Mouse (Mus musculus) heart, embryonic 14.5 days (tissue): ENCODE results near the gene Odf3l1. TPM values are rescaled to one million over a fixed set of nuclear protein-coding genes. Genes with fewer than 3 reads are reported as not detected.

Experiments used
- ATAC-seq: fragments of 200-750 bp; cut with Nextera tagmentation; 2 replicates; pipeline ENCODE4 v1.8.0; 2017; ENCODE audit warnings: low read depth, moderate TSS enrichment; ENCODE audit not compliant: insufficient number of reproducible peaks, insufficient read depth, low FRiP score
- H3K27ac ChIP-seq, 2 experiments: fragments of 200-500 bp in 1 of 2; fragments of 300-500 bp in 1 of 2; sonication (generic) in 1 of 2; replicated peaks in 1 of 2; 2 replicates each; pipeline ENCODE4 v1.5.1; 2012 to 2014; ENCODE audit warnings: low read depth in 2 of 2, low read length in 2 of 2, control low read depth in 1 of 2, mild to moderate bottlenecking in 1 of 2, mixed read lengths in 1 of 2; ENCODE audit not compliant: control insufficient read depth in 1 of 2, insufficient read depth in 1 of 2
- H3K27me3 ChIP-seq: fragments of 300-500 bp; sonication (generic); 2 replicates; pipeline ENCODE4 v1.6.1; 2014; ENCODE audit warnings: mild to moderate bottlenecking, low read length, control low read depth; ENCODE audit not compliant: control insufficient read depth, insufficient read depth
- H3K36me3 ChIP-seq: fragments of 300-500 bp; sonication (generic); 2 replicates; pipeline ENCODE4 v1.6.1; 2014; ENCODE audit warnings: mild to moderate bottlenecking, control low read depth, low read length, mixed read lengths; ENCODE audit not compliant: control insufficient read depth, insufficient read depth
- H3K4me1 ChIP-seq, 2 experiments: fragments of 200-500 bp in 1 of 2; fragments of 300-500 bp in 1 of 2; sonication (generic) in 1 of 2; 2 replicates each; pipeline ENCODE4 v1.6.1; 2012 to 2014; ENCODE audit warnings: low read length in 2 of 2, control low read depth in 1 of 2, mixed read lengths in 1 of 2; ENCODE audit not compliant: control insufficient read depth in 2 of 2, insufficient read depth in 2 of 2
- H3K4me2 ChIP-seq: fragments of 300-500 bp; sonication (generic); 2 replicates; pipeline ENCODE4 v1.6.1; 2014; ENCODE audit warnings: mild to moderate bottlenecking, low read length
- H3K4me3 ChIP-seq, 2 experiments: fragments of 200-500 bp in 1 of 2; fragments of 300-500 bp in 1 of 2; sonication (generic) in 1 of 2; 2 replicates each; pipeline ENCODE4 v1.5.1; 2012 to 2014; ENCODE audit warnings: low read length in 2 of 2, mild to moderate bottlenecking in 2 of 2, control low read depth in 1 of 2, low read depth in 1 of 2, moderate library complexity in 1 of 2; ENCODE audit not compliant: control insufficient read depth in 1 of 2, insufficient read depth in 1 of 2
- H3K9ac ChIP-seq: fragments of 300-500 bp; sonication (generic); 2 replicates; pipeline ENCODE4 v1.6.1; 2014; ENCODE audit warnings: mild to moderate bottlenecking, low read length
- H3K9me3 ChIP-seq: fragments of 300-500 bp; sonication (generic); 2 replicates; pipeline ENCODE4 v1.6.1; 2016; ENCODE audit warnings: low read length, control low read depth; ENCODE audit not compliant: control insufficient read depth
- WGBS: fragments of 180-500 bp; shearing (Covaris S2); extraction: QIAGEN DNeasy Blood & Tissue Kit; methylation state at CpG from one replicate; pipeline ENCODE4 v1.1.7; 2014; 5-methylcytosine and 5-hydroxymethylcytosine counted together
- polyA plus RNA-seq: library from polyadenylated mRNA; unstranded; fragments of >200 nt; fragmentation: Nextera tagmentation; extraction: Ambion mirVana; gene quantifications from 2 replicates; pipeline ENCODE4 v1.2.1, GENCODE M21; 2014

The Odf3l1 gene
- polyA plus RNA-seq, 1 experiment from 2014 or later: 0.72 TPM

DNA sequence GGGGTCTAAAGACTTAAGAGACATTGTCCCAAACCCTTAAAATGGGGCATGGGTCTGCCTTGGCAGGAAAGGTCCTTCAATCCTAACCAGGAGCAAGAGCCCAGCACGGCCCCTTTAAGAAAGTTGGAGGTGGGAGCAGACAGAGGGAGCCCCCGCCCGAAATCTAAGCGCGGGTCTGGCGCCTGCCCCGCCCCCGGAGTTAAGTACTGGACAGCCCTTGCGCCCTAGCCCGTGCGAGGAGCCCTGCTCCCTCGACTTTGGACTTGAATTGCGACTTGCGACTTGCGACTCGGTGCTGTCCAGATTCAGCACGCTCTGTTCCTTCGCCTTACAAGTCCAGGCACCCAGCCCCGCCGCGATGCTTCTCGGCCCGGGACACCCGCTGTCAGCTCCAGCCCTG, 353 bp upstream of the Odf3l1 start, which contains the start of gene Cspg4:
TSS of gene Cspg4 (plus strand) at position 202 of the 400 bp plus-strand sequence.
- peak within 1 kb of the TSS; percentile 91 to 96 for H3K27ac ChIP-seq
- peak; percentile 76 for ATAC-seq
- H3K27me3 ChIP-seq: no peaks in the 10 kb centered on the region
- H3K9ac ChIP-seq: peak within 1 kb of the TSS; percentile 89
- peaks cover 52 to 66% of the 10 kb centered on the region in 2 experiments for H3K4me1 ChIP-seq
- peak within 1 kb of the TSS; percentile 87 for H3K4me2 ChIP-seq
- H3K9me3 ChIP-seq: no peaks in the 10 kb centered on the region
- peak within 1 kb of the TSS; percentile 60 to 64 for H3K4me3 ChIP-seq
- H3K36me3 ChIP-seq: peaks cover 2% of the 10 kb centered on the region; the same call in 1 of the 2 replicates
- 1% methylated on average over 24 of the region's 24 CpGs for WGBS

DNA sequence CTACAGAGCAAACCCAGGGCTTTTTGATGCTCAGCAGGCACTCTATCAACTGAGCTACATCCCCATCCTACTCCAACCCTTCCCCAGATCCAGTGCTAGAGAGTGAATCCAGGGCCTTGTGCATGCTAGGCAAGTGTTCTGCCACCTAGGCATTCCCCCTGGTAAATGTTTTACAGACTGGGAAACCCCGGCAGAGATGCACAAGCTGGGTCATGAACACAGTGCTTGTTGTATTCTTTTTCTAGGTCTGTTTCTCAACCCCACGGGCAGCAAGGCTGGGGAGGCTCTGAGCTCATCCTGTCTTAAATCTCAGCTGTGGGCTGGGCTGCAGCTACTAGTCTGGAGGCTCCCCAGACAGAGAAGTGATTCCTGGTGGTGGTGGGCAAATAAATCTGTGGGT, 1.6 kb downstream of the Odf3l1 start:
- no peak for ATAC-seq
- Histone ChIP-seq H3K4me3 (no peak overlapping the region), H3K4me1 (peaks cover 38 to 50% of the 10 kb centered on the region in 2 experiments), H3K27me3 (no peaks in the 10 kb centered on the region), H3K4me2 (no peak overlapping the region), H3K27ac (no peak overlapping the region), H3K9me3 (no peaks in the 10 kb centered on the region), H3K36me3 (no peaks in the 10 kb centered on the region), H3K9ac (no peak overlapping the region)
- 81% methylated on average over 2 of the region's 2 CpGs for WGBS

DNA sequence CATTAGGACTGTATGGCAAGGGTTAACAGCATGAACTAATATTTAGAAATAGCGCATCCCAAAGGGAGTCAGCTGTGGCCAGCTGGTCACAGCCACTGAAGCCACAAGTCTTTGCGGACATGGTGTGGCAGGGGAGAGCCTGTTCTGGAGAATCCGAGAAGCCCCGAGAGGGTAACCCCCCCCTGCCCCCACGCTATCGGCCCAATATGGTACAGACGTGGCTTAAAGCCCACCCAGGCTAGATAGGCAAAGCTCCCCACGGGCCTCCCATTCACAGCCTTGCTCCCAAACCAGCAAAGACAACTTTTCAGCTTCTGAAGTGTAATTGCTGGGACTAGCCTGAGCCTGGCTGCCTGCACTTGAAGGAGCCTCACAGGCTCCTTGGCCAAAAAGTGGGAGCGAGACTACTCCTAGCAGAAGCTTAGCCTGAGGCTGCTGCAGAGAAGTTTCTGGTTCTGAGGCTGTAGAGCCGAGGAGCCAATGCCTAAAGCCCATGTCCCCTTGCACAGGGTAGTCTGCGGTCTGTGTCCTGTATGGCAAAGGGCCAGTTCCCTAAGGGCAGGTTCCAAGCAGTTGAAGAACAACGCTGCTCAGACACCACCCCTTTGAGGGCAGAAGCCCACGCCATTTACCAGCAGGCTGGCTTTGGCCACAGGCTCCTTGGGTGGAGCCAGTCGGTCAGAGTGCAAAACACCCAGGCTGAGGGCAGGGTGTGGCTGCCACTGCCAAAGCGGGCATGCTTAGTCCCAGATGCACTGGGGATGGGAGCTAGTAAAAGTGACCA, 3.8 kb downstream of the Odf3l1 start:
- WGBS: 49% methylated on average over 15 of the region's 15 CpGs
- peak overlapping the region; percentile 2 to 28; a peak in 2 of 4 replicates for H3K27ac ChIP-seq
- H3K36me3 ChIP-seq: no peaks in the 10 kb centered on the region
- no peaks in the 10 kb centered on the region for H3K27me3 ChIP-seq
- H3K4me3 ChIP-seq: no peak overlapping the region
- peaks cover 24 to 31% of the 10 kb centered on the region in 2 experiments for H3K4me1 ChIP-seq
- H3K9me3 ChIP-seq: no peaks in the 10 kb centered on the region
- no peak overlapping the region for H3K4me2 ChIP-seq
- no peak overlapping the region; the same call in 1 of the 2 replicates for H3K9ac ChIP-seq
- ATAC-seq: no peak

DNA sequence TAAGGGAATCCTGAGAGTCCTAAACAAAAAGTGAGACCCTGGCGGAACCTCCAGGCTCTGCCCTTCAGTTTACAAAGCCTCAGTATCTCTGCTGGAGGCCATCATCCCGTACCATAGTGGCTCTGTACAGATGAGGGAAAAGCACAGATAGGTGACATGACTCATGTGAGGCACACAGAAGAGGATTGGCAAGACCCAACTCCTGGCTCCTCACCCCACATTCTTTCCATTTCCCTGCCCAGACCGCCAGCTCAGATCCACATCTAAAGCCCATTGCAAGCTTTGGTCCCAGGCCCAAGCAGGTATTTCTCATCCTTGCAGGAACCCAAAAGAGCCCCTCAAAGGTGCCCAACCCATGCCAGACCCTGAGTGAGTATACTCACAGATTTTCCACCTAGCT, 4.4 kb downstream of the Odf3l1 start:
- ATAC-seq: no peak
- H3K27ac ChIP-seq: no peak overlapping the region
- WGBS: 42% methylated on average over 3 of the region's 3 CpGs
- H3K9ac ChIP-seq: no peak overlapping the region; the same call in 1 of the 2 replicates
- H3K9me3 ChIP-seq: no peaks in the 10 kb centered on the region
- H3K36me3 ChIP-seq: no peaks in the 10 kb centered on the region
- H3K4me3 ChIP-seq: no peak overlapping the region
- H3K4me2 ChIP-seq: no peak overlapping the region
- H3K4me1 ChIP-seq: peaks cover 24 to 29% of the 10 kb centered on the region in 2 experiments
- no peaks in the 10 kb centered on the region for H3K27me3 ChIP-seq

DNA sequence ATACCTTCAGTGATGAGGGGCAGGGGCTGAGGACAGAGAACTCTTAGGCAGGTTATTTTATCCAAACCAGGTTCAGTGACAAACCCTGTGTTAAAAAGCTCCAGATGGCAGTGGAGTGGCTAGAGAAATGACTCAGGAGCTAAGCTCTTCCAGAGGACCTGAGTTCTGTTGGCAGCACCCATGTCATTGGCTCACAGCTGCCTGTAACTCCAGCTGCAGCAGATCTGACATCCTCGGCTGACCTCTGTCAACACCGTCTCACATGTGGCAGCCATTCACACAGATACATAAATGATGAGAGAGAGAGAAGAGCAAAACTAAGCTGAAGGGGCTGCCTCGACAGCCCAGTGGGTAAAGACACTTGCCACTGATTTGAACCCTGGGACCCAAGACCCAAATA, 7.0 kb downstream of the Odf3l1 start:
- no peaks in the 10 kb centered on the region for H3K9me3 ChIP-seq
- H3K27ac ChIP-seq: no peak overlapping the region
- H3K9ac ChIP-seq: no peak overlapping the region
- H3K36me3 ChIP-seq: no peaks in the 10 kb centered on the region
- no peak for ATAC-seq
- WGBS: 48% methylated on average over 3 of the region's 3 CpGs
- no peak overlapping the region for H3K4me2 ChIP-seq
- H3K4me1 ChIP-seq: peaks cover 23 to 25% of the 10 kb centered on the region in 2 experiments
- no peak overlapping the region for H3K4me3 ChIP-seq
- no peaks in the 10 kb centered on the region for H3K27me3 ChIP-seq

DNA sequence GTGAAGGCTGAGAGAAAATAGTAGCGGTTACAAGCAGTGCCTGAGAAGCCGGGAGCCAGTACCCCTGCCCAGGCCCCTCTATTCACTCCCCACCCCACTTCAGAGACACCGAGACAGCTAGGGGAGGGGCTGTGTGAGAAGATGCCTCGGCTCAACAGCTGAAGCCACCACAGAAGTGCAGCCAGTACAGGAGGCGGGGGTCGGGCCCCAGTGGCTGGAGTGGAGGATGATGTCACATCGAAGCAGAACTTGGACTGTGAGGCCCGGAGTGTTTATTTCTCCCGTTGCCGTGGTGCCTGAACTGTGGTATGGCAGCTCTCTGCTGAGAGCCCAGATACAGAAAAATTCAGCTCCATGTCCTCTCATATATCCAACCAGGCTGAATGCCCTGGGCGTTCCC, 12.7 kb downstream of the Odf3l1 start:
- 4% methylated on average over 11 of the region's 11 CpGs for WGBS
- H3K9ac ChIP-seq: peak overlapping the region; percentile 41
- H3K4me1 ChIP-seq: peaks cover 33 to 35% of the 10 kb centered on the region in 2 experiments
- no peaks in the 10 kb centered on the region for H3K36me3 ChIP-seq
- no peaks in the 10 kb centered on the region for H3K9me3 ChIP-seq
- peak overlapping the region; percentile 57 to 74 for H3K27ac ChIP-seq
- no peak overlapping the region for H3K4me3 ChIP-seq
- ATAC-seq: peak; percentile 54
- H3K4me2 ChIP-seq: peak overlapping the region; percentile 44
- H3K27me3 ChIP-seq: no peaks in the 10 kb centered on the region

DNA sequence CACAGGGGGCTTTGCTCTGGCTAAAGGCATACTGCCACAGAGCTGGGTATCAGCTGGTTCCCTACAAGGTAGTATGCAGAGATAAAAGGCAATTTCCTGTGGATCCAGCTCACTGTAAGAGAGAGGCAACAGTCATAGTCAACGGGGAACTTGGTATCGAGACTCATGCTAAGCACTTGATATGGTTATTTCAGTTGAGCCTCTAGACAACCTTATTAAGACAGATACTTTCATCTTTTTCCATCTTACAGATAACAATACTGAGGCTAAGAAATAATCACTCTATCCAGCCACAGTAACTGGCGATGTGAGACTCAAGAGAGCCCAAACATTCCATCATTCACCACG, 13.6 kb downstream of the Odf3l1 start:
- H3K27me3 ChIP-seq: no peaks in the 10 kb centered on the region
- no peaks in the 10 kb centered on the region for H3K9me3 ChIP-seq
- no peaks in the 10 kb centered on the region for H3K36me3 ChIP-seq
- ATAC-seq: no peak
- no peak overlapping the region for H3K27ac ChIP-seq
- H3K4me2 ChIP-seq: no peak overlapping the region
- no peak overlapping the region for H3K4me3 ChIP-seq
- H3K9ac ChIP-seq: no peak overlapping the region
- H3K4me1 ChIP-seq: peaks cover 33 to 35% of the 10 kb centered on the region in 2 experiments
- 65% methylated on average over 4 of the region's 4 CpGs for WGBS
